Mouse (Mus musculus): Measurements from ENCODE around the gene Bud31. TPM values are rescaled to one million over a fixed set of nuclear protein-coding genes. Genes with fewer than 3 reads are reported as not detected.
A peak's percentile ranks its signal among the peaks of the same experiment; 100 is the strongest.
"Not testable (repeated sequence)": the region's sequence is repeated elsewhere in the genome, so short reads cannot be mapped to it uniquely, and the experiment has no call there.

Gene Bud31
- polyA plus RNA-seq, 1 experiment, result 98.6 TPM

DNA sequence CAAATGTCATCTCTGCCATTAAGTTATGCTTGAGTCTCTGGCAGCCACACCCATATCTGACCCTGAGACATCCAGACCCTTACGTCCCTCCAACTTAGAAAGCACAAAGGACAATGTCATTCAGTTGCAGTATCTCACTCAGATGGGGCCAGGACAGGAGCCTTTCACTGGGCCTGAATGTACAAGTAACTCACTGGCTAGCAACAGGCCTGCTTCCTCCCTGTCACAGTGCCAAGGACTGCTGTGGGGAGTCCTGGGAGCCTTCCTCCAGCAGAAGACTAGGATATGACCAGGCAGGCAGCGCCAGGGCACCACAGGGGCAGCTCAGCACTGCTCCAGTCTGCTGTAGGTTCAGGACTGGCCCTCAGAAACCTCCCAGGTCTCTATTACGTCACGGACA is 11.0 kb upstream of the Bud31 start:
- no peak for DNase-seq (ENCODE audit: low spot score)

DNA sequence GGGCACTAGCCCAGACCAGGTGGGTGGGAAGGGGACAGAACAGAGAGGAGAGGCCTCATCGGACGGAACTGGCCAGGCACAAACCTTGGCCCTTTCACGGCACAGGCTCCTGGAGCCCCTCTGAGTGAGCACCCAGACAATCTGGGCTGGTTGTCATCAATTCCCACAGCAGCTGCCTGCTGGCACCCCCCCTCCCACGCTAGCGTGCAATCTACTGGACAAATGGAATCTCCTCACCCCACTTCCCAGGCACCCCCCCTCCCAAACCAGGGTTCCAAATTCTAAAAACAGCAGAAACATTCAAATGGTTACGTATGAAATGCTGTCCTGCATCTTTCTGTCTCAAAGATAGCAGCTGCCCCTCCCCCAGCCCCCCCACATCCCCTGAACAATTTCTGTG is 10.4 kb upstream of the Bud31 start:
- DNase-seq (ENCODE audit: low spot score), result not testable (repeated sequence)

DNA sequence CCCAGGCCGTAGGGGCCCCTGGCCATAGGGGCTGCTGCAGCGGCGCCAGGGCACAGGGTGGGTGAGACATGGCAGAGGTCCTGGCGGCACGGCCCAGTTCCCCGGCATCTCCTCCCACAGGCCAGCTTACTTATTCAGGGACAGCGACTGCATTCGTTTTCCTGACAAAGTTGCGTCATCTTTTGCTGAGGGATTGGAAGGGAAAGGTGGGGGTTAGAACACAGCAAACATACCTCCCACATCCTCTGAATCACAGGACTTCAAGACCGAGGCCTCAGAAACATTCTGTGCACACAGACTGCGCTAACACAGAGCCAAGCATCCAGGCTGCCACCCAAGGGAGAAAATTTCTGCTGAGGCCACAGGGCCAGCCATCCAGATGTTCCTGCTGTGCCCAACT is 10.0 kb upstream of the Bud31 start:
- DNase-seq (ENCODE audit: low spot score), result no peak

DNA sequence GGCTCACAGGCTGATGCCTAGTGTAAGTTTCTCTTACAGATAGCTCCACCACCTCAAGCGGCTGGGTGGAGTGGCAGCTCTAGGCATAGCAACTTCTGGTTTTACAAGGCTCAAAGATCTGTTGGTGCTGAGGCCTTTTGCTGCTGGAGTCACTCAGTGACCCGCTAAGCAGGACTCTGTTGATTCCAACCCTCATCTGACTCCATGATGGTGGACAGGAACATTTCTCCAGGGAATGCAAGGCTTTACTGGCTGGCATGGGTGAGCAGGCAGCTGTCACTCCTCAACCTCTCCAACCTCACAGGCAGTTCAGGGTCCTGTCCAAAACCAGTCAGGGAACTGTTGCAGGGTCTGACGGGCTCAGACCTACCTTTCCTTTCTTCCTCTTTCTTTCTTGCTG is 9.2 kb upstream of the Bud31 start:
- DNase-seq (ENCODE audit: low spot score), result no peak

DNA sequence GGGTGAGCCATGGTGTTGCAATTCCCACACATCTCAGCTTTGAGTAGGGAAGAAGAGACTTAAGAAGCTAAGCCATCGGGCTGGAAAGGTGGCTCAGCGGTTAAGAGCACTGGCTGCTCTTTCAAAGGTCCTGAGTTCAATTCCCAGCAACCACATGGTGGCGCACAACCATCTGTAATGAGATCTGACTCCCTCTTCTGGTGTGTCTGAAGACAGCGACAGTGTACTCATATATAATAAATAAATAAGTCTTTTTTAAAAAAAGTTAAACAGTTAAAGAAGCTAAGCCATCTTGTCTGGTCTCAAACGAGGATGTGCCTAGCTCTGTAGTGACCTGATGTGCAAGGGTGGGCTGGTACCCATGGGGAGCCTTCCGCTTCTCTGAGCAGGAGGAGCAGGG is 6.9 kb upstream of the Bud31 start:
- DNase-seq (ENCODE audit: low spot score), result not testable (repeated sequence)

DNA sequence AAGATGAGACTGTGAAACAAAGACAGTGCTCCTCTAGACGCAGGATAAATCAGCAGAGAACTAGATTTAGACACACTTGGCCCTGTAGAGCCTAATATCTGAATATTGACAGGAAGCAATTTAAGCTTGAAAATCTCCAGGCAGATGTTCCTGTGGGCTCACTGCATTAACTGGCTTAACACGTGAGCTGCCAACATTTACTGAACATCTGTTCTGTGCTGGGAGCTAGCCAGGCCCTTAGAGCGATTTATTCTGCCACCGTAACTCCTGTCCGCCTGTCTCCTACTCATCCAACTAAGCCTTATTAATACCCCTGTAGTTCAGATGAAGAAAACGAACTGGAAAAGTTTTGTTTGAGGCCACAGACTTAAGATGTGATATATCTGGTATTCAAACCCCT is 1.3 kb upstream of the Bud31 start:
- no peak for DNase-seq (ENCODE audit: low spot score)

DNA sequence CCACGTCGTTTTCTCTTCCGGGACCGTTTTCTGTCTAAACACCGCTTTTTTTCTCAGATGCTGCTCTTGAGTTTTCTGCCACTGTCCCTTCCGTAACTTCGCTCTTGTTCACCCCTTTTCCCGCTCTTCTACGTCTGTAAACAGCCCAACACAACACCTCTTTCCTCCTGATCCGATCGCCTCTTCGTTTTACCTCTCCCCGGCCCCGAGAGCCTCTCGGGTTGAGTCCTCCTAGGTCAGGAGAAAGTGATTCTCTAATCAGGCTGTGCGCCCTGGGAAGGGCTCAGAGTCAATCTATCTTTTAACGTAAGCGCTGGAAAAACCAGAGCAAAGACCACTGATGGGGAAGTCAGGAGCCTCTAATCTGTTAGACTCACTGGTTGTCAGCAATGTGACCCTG is 449 bp downstream of the Bud31 start:
- DNase-seq (ENCODE audit: low spot score), result no peak

GRCm38 (mm10) chr5:145147748-145148147 is 7.6 kb downstream of the Bud31 start:
- no peak for DNase-seq (ENCODE audit: low spot score)

- no peak for DNase-seq (ENCODE audit: low spot score)
Measured at GRCm38 (mm10) chr5:145149294-145149693, 9.1 kb downstream of the Bud31 start.

DNA sequence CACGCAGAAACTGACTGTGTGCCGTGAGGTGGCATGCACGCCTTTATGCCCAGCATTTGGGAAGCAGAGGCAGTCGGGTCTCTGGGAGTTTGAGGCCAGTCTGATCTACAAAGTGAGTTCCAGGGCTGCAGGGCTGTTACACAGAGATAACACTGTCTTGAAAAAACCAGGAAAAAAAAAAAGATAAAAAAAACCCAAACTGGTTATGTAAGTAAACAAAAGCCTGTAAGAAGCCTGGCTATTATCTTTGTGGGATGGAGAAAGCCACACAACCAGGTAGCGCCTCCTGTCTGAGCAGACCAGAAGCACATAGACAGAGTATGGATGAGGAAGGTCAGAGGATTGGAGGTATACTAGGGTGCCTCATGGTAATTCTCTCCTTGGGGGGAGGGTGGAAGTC is 12.5 kb downstream of the Bud31 start:
- no peak for DNase-seq (ENCODE audit: low spot score)

GRCm38 (mm10) chr5:145161361-145161760 is 21.2 kb downstream of the Bud31 start:
- DNase-seq (ENCODE audit: low spot score), result no peak

DNA sequence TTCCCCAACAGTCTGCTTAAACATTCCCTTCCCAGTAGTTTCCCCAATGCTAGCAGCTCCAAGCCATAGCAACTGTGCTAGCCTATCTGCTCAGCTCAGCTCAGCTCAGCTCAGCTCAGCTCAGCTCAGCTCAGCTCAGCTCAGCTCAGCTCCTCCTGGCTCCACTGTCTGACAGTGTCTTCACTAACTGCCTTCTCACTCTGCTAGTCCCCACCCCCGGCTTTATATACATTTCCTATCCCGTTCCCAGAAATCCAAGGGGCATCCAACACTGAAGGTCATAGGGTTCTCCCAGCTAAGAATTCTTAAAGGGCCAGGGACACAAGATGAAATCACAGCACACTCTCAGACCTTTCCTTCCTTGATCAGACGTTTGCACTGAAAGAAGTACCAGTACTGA is 24.5 kb downstream of the Bud31 start:
- DNase-seq (ENCODE audit: low spot score), result no peak

- DNase-seq (ENCODE audit: low spot score), result no peak
Measured at GRCm38 (mm10) chr5:145165184-145165583, 25.0 kb downstream of the Bud31 start.

DNA sequence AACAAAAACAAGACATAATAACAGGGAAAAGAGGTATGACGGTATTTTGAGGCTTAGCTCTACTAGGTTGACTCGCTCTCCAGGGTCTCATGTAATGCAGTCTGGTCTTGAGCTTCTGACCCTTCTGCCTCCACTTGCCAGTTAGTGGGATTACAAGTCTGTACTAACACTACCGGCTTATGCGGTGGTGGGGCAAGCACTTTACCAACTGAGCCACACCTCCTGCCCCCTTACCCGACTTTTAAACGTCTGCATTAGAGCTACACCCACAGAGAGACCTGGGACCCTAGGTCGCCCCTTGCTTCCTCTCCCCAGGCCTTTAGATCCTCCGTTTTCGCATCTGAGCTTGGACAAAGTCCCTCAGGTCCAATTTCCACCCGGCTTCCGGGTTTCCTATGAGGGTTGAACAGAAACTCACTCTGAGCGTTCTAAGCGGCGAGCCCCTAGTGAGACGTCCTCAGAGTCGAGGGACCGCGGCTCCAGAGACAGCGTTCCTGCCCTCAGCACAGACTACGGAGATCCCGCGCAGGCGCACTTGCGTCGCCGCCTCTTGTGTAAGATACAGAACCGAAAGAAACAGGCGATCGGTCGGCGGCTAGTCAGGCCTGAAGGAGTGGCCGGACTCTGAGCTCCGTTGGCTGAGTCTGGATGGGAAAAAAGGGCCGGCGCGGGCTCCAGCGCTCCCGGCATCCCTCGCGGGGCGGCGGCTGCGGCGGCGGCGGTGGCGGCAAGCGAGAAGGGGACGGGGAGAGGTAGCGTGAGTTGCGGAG is 26.6 kb downstream of the Bud31 start, which contains the start of the genes Ptcd1 and Cpsf4:
TSS of gene Ptcd1 (minus strand) at position 573 of the 770 bp plus-strand sequence.
TSS of gene Cpsf4 (plus strand) at position 678 of the 770 bp plus-strand sequence.
- DNase-seq (ENCODE audit: low spot score), result peak; percentile 94

DNA sequence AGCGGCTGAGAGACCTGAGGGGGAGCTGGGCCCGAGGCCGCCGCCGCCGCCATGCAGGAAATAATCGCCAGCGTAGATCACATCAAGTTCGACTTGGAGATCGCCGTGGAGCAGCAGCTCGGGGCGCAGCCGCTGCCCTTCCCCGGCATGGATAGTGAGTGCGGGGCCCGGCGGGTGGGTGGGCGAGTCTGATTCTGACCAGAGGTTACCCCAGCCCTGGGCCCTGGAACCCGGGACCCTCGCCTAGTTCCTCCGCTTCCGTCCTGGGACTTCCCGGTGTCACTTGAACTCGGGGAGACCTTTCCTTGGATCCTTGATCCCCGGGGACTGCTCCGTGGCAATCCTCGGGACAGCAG is 27.1 kb downstream of the Bud31 start:
- DNase-seq (ENCODE audit: low spot score), result no peak

DNA sequence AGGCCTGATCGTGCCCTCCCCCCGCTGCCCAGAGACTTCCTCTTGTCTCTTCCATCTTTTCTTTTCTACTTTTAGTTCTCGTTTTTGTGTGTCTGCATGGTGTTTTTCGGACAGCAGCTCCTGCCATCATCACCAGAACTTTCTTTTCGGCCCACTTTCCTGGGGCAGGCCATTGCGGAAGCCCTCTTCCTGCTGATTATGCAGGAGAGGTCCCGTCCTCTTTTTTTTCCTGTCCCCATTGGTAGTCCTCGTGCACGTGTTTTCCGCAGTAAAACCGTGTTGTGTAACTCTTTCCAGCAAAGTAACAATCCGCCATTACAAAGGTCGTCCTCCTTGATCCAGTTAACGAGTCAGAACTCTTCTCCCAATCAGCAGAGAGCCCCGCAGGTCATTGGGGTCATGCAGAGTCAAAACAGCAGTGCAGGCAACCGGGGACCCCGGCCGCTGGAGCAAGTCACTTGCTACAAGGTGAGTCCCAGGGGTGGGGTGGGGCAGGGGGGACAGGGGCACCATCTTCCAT is 38.4 kb downstream of the Bud31 start:
- no peak for DNase-seq (ENCODE audit: low spot score)

GRCm38 (mm10) chr5:145185244-145185643 is 45.1 kb downstream of the Bud31 start:
- no peak for DNase-seq (ENCODE audit: low spot score)

- no peak for DNase-seq (ENCODE audit: low spot score)
Measured at GRCm38 (mm10) chr5:145189416-145189815, 49.3 kb downstream of the Bud31 start.

- no peak for DNase-seq (ENCODE audit: low spot score)
Measured at GRCm38 (mm10) chr5:145190373-145190772, 50.2 kb downstream of the Bud31 start.

- peak; percentile 80 for DNase-seq (ENCODE audit: low spot score)
Measured at GRCm38 (mm10) chr5:145190875-145191798, 51.0 kb downstream of the Bud31 start.

DNA sequence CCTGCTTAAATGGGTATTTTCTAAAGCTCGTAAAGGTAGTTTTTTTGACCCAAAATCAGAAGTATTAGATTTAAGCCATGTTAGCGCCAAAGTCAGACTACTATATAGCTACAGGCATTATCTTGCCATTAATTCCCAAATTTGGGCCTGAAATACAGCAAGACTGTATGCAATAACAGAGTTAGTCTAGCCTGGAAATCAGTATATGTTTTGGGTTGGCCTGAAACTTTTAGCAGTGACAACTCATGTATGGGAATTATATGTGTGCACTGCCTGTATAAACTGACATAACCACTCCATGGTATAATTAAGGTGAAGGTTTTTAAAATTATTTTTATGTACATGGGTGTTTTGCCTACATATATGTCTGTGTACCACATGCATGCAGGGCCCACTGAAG is 51.8 kb downstream of the Bud31 start, which contains the start of gene Atp5j2:
TSS of gene Atp5j2 (minus strand) at position 101 of the 400 bp plus-strand sequence.
- DNase-seq (ENCODE audit: low spot score), result no peak

Data from urinary bladder, adult 2 months (tissue).